Mouse (Mus musculus) lung, postnatal 0 days (tissue): ENCODE data around the gene Cdcp1. TPM values are rescaled to one million over a fixed set of nuclear protein-coding genes. Genes with fewer than 3 reads are reported as not detected.

Experiments
- ATAC-seq: fragments of 200-750 bp; cut with Nextera tagmentation; 2 replicates; pipeline ENCODE4 v1.8.0; 2017; ENCODE audit warnings: moderate library complexity
- DNase-seq: peaks from one replicate; pipeline ENCODE4 v3.0.0-alpha.2; 2016; ENCODE audit warnings: low spot score
- H3K27ac ChIP-seq: fragments of 300-500 bp; sonication (generic); 2 replicates; pipeline ENCODE4 v1.5.1; 2014; ENCODE audit warnings: antibody characterized with exemption, mild to moderate bottlenecking, low read length, mixed read lengths
- H3K27me3 ChIP-seq: fragments of 300-500 bp; sonication (generic); replicated peaks from 2 replicates; pipeline ENCODE4 v1.6.1; 2014; ENCODE audit warnings: low read length, mixed read lengths; ENCODE audit not compliant: insufficient read depth
- H3K36me3 ChIP-seq: fragments of 300-500 bp; sonication (generic); 2 replicates; pipeline ENCODE4 v1.6.1; 2014; ENCODE audit warnings: low read length, mixed read lengths; ENCODE audit not compliant: insufficient read depth
- H3K4me1 ChIP-seq: fragments of 300-500 bp; sonication (generic); 2 replicates; pipeline ENCODE4 v1.6.1; 2014; ENCODE audit warnings: antibody characterized with exemption, low read depth, low read length, mixed read lengths; ENCODE audit not compliant: insufficient read depth
- H3K4me2 ChIP-seq: fragments of 300-500 bp; sonication (generic); replicated peaks from 2 replicates; pipeline ENCODE4 v1.6.1; 2014; ENCODE audit warnings: low read depth, mild to moderate bottlenecking, low read length, moderate library complexity, mixed read lengths
- H3K4me3 ChIP-seq: fragments of 300-500 bp; sonication (generic); 2 replicates; pipeline ENCODE4 v1.5.1; 2014; ENCODE audit warnings: low read depth, low read length
- H3K9ac ChIP-seq: fragments of 300-500 bp; sonication (generic); replicated peaks from 2 replicates; pipeline ENCODE4 v1.6.1; 2014; ENCODE audit warnings: low read depth, mild to moderate bottlenecking
- H3K9me3 ChIP-seq: fragments of 300-500 bp; sonication (generic); 2 replicates; pipeline ENCODE4 v1.6.1; 2016; ENCODE audit warnings: low read length, mixed read lengths
- CTCF ChIP-seq: IDR thresholded peaks from 2 replicates; pipeline ENCODE4 v1.5.1; 2016; ENCODE audit warnings: antibody characterized with exemption, mild to moderate bottlenecking
- EP300 ChIP-seq: IDR thresholded peaks from 2 replicates; pipeline ENCODE4 v1.6.1; 2016; ENCODE audit warnings: antibody characterized with exemption, mild to moderate bottlenecking, control low read depth
- WGBS: fragments of 180-500 bp; shearing (Covaris S2); extraction: QIAGEN DNeasy Blood & Tissue Kit; methylation state at CpG from one replicate; pipeline ENCODE4 v1.1.7; 2014; 5-methylcytosine and 5-hydroxymethylcytosine counted together
- polyA plus RNA-seq: library from polyadenylated mRNA; unstranded; fragments of >200 nt; fragmentation: Nextera tagmentation; extraction: Ambion mirVana; gene quantifications from 2 replicates; pipeline ENCODE4 v1.2.1, GENCODE M21; 2015

Gene Cdcp1
- polyA plus RNA-seq, 1 experiment from 2014 or later: 9.8 TPM

DNA sequence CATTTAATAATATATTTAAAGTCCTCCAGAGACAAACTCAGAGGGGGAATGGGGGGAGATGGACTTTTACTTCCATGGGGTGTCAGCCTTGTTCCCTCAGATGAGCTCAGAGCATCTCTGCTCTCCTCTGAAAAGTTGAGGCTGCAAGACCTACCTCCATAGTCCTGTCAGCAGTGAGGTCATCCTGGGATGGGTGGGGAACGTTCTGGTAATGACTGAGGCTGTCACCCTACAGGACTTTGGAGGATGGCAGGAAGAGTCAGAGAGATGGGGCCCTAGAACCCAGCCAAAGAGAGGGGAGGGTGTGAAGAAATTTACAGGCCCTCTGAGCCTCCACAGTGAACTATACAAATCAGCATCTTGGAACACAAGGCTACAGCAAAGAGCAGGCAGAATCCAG, 64.3 kb downstream of the Cdcp1 start:
- DNase-seq (peak; percentile 19), ATAC-seq (0 out of 2 replicates have a peak, but pooled peaks have one; percentile 11)
- peaks cover 11% of the 10 kb centered on the region for H3K4me1 ChIP-seq
- peak overlapping the region; percentile 86 for H3K27ac ChIP-seq
- H3K4me3 ChIP-seq: peak overlapping the region; percentile 26; the same call in 1 of the 2 replicates
- H3K4me2 ChIP-seq: peak overlapping the region; percentile 42
- TF ChIP-seq CTCF: no peak
- no peak for TF ChIP-seq EP300
- 38% methylated on average over 1 of the region's 1 CpGs for WGBS
- H3K9me3 ChIP-seq: no peaks in the 10 kb centered on the region
- H3K36me3 ChIP-seq: no peaks in the 10 kb centered on the region
- H3K9ac ChIP-seq: 0 out of 2 replicates have a peak overlapping the region, but pooled peaks have one; percentile 16
- H3K27me3 ChIP-seq: no peaks in the 10 kb centered on the region

DNA sequence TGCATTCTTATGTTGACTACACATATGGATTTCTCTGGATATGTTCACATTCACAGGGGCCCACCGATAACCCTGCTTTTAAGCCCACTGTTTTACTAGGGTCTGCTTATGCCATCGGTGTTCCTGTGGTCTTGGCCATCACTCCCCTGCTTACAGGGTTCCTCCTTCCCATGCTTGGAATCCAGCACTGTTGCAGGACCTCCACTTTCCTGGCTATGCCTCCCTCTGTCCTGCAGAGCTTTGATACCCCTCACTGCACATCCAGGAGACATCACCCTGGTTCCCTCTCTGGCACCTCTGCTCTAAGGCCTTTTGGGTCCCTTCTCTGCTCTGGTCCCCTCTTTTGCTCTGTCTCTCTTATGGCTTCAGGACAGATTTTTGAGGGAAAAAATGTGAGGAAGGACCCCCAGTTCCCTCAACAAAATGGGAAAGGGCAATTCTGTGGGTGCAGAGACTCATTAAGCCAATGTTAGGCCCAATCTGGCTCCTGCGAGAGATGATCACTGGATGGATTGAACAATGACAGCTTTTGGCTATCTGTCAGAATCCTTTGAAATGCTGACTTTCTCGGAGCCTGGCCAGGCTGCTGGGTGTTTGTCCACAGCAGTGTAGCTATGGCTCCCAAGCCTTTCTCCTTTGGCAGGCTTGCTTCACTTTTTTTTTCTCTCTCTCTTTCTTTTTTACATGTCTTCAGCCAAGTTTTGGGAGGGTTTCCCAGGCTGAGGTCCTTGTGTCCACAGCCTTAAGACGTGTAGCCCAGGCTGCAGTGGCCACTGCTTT, 65.4 kb downstream of the Cdcp1 start, which contains the start of gene Clec3b:
Clec3b (plus strand) TSS at position 706 of the 780 bp plus-strand sequence.
- Histone ChIP-seq H3K9ac (0 out of 2 replicates have a peak within 1 kb of the TSS, but pooled peaks have one; percentile 16), H3K4me1 (peaks cover 11% of the 10 kb centered on the region), H3K9me3 (no peaks in the 10 kb centered on the region), H3K36me3 (no peaks in the 10 kb centered on the region), H3K27me3 (no peaks in the 10 kb centered on the region), H3K4me2 (peak within 1 kb of the TSS; percentile 42), H3K27ac (peak within 1 kb of the TSS; percentile 86), H3K4me3 (peak within 1 kb of the TSS; percentile 26; the same call in 1 of the 2 replicates)
- ATAC-seq: peak; percentile 43
- WGBS: 61% methylated on average over 5 of the region's 5 CpGs
- TF ChIP-seq CTCF: no peak
- TF ChIP-seq EP300: no peak
- peak; percentile 86 for DNase-seq

DNA sequence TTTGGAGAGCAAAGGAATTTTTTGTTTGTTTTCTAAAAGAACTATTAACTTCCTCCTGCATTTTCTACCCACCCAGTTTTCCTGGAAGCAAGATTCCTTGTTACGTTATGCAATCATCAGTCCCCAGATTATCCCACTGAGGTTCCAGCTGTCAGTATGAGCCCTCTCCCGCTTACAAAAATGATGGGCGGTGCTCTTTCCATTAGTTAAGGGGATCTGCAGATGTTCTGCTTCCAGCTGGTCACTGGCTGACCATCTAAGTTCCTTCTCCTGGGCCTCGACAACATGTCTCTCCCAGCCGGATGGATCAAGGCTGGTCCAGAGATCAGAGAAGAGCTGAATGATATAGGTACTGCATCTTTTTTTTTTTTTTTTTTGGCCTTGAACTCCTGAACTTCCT, 67.4 kb downstream of the Cdcp1 start:
- H3K9me3 ChIP-seq: no peaks in the 10 kb centered on the region
- peak overlapping the region; percentile 81 for H3K27ac ChIP-seq
- peak; percentile 89 for DNase-seq
- peak; percentile 78 for ATAC-seq
- H3K4me1 ChIP-seq: peaks cover 11% of the 10 kb centered on the region
- WGBS: 41% methylated on average over 5 of the region's 5 CpGs
- H3K27me3 ChIP-seq: no peaks in the 10 kb centered on the region
- H3K9ac ChIP-seq: no peak overlapping the region
- H3K4me2 ChIP-seq: no peak overlapping the region
- no peaks in the 10 kb centered on the region for H3K36me3 ChIP-seq
- H3K4me3 ChIP-seq: no peak overlapping the region
- peak; percentile 69; the same call in 1 of the 2 replicates for TF ChIP-seq EP300
- TF ChIP-seq CTCF: no peak

DNA sequence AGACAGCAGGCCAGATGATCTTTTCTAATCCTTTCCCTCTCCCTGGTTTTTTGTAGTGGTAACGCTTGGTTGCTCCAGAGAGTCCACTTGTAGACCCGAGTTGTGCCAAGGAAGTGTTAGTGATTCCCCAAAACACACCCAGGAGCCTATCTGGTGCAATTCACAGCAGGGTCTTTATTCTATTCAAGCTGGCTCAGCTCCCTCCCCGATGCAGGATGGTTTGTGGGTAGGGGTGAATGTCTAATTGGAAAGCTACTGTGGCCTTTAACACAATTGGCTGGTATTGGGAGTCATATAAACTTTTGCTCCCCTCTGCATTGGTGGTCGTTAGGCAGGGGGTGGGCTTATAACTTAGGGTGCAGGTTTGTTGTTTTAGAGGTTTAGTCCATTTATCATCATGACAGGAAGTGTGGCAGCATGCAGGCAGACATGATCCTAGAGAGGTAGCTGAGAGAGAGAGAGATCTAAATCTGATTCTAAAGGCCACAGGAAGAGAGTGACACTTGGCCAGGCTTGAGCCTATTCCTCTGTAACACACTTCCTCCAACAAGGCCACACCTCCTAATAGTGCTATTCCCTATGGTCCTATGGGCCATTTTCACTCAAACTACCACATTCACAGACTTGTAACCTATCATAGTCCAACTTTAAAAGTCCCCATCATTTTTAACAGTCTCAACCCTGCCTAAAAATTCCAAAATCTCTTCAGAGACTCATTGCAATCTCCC, 75.8 kb downstream of the Cdcp1 start:
- WGBS: 77% methylated on average over 4 of the region's 4 CpGs
- TF ChIP-seq CTCF: no peak
- TF ChIP-seq EP300: no peak
- H3K4me3 ChIP-seq: no peak overlapping the region
- ATAC-seq (no peak), DNase-seq (no peak)
- H3K9me3 ChIP-seq: no peaks in the 10 kb centered on the region
- peak overlapping the region; percentile 69 for H3K27ac ChIP-seq
- peaks cover 3% of the 10 kb centered on the region; the same call in 1 of the 2 replicates for H3K4me1 ChIP-seq
- H3K36me3 ChIP-seq: no peaks in the 10 kb centered on the region
- H3K4me2 ChIP-seq: no peak overlapping the region
- H3K27me3 ChIP-seq: no peaks in the 10 kb centered on the region
- H3K9ac ChIP-seq: no peak overlapping the region

DNA sequence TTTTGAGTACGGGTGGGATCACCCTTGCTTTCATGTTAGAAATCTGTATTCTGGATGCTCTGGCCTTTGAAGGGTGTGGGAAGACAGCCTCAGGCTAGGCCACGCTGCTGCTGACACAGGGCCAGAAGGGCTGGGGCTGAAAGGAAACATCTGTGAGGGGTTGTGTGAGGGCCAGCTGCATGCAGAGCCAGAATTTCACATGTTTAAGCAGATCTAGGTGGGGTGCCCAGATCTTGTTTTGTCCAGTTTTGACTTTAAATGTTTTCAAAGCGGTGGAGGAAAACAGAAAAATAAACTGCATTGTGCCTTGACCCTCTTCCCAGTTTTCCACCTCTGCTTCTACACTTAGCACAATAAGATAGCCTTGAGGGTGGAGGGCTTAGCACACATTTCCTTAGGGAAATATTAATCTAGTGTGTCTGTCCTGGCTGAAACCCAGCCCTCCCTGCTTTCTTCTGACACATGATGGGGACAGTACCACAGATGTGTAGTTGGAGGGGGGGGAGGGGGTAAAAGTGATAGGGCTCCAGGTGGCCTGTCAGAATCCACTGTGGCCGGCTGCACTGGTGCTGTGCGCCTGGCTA, 76.9 kb downstream of the Cdcp1 start:
- Histone ChIP-seq H3K4me3 (no peak overlapping the region), H3K36me3 (no peaks in the 10 kb centered on the region), H3K4me1 (peaks cover 3% of the 10 kb centered on the region; the same call in 1 of the 2 replicates), H3K9me3 (no peaks in the 10 kb centered on the region), H3K27me3 (no peaks in the 10 kb centered on the region), H3K9ac (no peak overlapping the region), H3K4me2 (no peak overlapping the region), H3K27ac (peak overlapping the region; percentile 69)
- peak; percentile 91 for ATAC-seq
- 39% methylated on average over 5 of the region's 5 CpGs for WGBS
- peak; percentile 86 for DNase-seq
- TF ChIP-seq EP300 (peak; percentile 46), CTCF (no peak)
